Mouse (Mus musculus): Measurements from ENCODE around the gene Crip1.

The Crip1 gene

DNA sequence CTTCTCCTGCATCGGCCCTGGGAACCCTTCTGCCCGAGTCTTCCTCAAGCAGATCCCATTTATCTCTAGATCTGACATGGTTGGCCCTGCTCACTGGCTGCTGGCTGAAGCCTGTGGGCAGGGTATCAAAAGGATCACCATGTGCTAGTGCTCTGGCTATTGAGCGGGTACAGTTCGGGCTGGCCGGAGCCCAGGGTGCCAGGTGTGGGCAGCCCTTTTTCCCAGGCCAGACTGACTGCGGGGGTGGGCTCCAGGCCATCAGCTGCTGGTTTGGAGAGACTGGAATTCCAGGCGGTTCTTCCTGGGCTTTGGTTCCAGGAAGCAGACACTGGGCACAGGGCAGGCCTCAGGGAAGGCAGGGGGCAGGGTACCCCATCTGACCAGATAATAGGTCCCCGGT, 1.4 kb downstream of the Crip1 start:
- ATAC-seq (ENCODE audit: low TSS enrichment): no peak

DNA sequence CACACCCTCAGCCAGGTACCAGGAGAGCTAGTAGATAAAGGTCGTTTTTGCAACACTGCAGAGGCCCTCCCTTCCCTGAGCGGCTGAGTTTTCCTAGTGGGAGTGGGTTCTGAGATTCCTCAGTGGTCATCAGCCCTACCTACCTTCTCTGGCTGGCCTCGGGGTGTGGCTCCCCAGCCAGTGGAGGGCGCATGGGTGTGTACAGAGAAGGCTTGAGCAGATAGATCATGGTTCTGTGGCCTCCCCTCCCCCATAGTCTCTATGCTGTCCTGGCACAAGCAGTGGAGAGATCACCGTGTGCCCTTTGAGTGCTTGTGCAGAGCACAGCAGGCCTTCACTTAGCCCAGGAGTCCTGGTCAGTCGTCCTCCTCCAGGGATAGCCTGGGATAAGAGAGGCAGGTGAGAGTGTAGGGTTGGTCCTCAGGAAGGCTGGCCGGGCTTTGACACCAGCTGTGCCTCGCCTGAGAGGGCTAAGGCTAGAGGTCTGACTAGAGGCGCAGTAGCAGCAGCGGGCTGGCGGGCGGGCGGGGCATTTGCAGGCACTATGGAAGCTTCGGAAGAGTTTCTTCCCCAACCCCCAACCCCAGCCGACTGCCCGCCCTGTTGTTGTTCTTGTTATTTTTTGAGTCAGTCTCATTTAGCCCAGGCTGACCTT, 2.4 kb downstream of the Crip1 start:
- ATAC-seq (ENCODE audit: low TSS enrichment): no peak

DNA sequence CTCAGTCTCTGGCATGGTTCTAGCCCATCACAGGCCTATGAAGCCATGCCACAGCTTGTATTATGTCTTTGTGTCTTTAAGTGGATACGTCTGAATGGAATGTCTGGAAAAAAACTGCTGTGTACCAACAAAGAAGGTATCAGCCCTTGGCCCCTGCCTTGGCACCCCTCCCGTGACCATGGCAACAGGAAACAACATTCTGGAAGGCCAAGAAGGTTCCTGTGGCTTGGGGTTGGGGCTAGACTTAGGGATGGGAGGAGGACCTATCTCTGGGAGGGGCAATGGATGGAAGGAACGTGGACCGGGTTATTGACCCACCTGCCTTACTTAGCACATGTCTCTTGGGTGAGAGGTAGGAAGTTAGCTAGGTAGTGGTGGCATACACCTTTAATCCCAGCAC, 3.2 kb downstream of the Crip1 start:
- no peak for ATAC-seq (ENCODE audit: low TSS enrichment)

DNA sequence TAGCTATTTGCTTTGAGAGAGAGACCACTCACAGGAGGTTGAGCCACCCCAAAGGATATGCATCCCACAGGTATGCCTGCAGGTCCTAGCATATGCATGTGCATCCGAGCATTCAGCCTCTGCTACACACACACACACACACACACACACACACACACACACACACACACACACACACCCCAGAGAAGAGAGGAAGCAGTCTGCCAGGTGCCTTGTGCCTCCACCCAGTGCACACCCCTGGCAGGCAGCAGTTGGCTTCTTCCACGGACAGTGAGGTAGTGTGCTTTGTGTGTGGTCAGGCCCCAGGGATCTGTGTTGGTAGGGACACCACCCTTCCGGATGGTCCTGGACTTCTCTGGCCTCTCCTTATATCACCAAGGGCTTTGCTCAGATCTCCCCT, 3.8 kb downstream of the Crip1 start:
- no peak for ATAC-seq (ENCODE audit: low TSS enrichment)

DNA sequence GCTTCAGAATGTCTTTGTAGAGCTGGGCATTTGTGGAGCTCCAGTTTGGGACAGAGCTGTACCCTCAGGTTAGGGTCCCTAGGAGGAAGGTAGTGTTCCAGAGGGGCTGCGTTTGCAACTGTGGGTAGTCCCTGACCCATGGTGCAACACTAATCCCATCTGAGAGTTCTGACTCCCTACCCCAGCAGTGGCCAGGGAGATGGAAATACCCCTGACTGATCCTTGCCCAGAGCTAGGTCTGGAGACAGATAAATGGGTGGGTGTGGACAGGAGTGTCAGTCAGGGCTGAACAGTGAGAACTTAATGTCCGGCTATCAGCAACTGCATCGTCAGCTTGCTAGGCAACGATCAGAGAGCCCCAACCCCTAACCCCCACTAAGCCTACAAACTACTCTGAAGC, 4.5 kb downstream of the Crip1 start:
- ATAC-seq (ENCODE audit: low TSS enrichment): no peak

DNA sequence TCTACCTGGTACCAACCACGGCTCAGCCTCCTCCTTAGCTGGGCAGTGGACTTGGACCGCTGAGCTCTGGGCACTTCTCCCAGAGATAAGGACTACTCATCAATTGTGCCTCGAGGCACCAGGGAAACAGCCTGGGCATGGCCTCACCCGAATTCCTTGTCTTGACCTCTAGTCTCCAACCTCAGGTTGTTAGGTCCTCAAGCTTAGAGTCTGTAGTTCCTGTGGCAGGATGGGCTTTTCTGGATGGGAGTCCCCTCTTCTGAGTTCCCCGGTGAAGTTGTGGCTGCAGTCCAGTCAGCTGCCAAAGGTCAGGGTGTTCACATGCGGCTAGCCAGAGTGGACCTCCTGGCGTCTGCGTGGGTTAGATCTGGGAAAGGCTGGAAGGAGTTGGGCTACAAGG, 4.9 kb downstream of the Crip1 start:
- no peak for ATAC-seq (ENCODE audit: low TSS enrichment)

DNA sequence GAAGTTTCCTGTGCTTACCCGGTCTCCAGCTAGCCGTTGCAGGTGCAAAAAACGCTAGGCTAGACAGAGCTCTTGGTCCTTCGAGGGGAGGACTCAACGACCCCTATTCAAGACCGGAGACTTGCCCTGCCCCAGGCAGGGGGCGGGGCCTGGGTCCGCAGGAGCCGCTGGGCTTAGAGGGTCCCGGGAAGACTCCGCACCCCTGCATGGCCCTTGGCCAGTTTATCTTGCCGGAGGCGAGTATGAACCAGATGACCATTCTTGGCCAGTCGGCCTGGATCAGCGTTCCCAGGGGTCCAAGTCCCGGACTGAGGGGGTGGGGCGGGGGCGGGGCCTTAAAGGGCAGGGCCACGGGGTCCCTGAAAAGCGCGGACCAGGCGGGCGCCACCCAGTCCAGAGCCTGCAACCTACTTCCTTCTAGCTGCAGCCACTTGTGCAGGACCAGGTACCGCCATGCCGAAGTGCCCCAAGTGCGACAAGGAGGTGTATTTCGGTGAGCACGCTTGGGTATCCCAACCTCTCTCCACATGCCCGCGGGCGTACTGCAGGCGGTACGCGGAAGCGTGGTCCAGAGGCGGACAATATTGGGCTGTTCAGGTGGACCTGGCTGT, 5.7 kb downstream of the Crip1 start:
- ATAC-seq (ENCODE audit: low TSS enrichment): no peak

DNA sequence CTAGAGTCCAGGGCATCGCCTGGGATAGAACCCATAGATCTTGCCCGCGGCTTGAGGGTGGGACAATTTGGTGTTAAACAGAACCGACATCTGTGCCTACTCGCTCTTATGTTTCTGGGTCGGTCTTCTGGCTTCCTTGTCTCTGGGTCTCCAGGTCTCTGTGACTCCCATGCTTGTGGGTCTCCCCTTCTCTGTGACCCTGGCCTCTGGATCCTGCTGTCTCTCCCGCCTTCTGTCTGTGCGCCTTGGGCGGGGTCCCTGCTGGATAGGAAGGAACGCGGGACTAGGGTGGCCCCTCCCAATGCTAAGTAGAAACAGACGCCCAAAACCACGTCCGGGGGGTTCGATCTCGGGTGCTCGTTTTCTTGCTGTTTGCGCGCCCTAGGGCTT, 6.2 kb downstream of the Crip1 start:
- no peak for ATAC-seq (ENCODE audit: low TSS enrichment)

DNA sequence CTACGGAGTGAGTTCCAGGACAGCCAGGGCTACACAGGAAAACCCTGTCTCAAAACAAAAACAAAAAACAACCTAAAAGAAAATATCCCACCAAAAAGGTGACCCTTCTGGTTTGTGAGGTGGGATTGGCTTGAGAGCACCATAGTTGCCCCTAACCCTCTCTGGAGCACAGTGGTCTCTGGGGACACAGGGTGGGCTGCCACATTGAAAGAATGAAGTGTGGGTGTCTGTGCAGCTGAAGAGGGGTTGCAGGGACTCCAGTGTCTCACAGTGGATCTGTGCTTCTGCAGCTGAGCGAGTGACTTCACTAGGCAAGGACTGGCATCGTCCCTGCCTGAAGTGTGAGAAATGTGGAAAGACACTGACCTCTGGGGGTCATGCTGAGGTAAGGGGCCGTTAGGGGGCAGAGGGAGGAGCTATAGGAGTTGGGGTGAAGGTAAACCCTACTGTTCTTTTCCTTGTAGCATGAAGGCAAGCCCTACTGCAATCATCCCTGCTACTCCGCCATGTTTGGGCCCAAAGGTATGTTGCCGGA, 6.9 kb downstream of the Crip1 start:
- no peak for ATAC-seq (ENCODE audit: low TSS enrichment)

DNA sequence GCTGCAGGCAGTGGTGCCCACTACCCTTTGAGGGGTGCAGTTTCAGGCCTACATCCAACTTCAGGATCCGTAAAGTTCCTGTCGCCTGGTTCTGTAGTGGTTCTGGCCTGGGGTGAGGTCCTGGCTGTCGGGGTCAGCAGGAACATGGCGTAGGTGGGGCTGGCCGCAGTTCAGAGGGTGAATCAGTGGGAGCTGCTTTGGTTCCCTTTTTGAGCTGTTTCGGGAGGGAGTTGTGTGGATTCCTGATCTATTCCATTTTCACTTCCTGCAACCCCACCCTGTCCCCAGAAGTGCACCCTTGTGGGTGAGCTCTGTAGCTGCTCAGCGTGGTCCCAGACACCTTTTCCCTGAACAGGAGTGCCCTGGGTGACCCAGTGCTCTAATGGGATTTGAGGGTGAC, 7.9 kb downstream of the Crip1 start:
- no peak for ATAC-seq (ENCODE audit: low TSS enrichment)

DNA sequence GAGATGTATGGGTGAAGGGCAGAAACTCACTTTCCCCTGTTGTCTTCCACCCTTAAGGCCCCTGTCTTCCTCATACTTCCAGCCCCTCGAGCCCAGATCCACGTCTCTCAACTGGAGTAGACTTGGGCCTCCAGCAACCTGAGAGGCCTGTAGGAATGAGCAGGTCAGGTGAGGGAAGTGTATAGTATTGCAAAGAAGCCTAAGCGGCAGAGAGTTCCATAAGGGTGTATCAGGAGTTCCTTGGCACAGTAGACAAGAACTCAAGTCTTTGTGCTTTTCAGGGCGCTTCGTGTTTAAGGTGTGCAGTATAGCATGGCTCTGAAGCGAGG, 8.6 kb downstream of the Crip1 start:
- no peak for ATAC-seq (ENCODE audit: low TSS enrichment)

DNA sequence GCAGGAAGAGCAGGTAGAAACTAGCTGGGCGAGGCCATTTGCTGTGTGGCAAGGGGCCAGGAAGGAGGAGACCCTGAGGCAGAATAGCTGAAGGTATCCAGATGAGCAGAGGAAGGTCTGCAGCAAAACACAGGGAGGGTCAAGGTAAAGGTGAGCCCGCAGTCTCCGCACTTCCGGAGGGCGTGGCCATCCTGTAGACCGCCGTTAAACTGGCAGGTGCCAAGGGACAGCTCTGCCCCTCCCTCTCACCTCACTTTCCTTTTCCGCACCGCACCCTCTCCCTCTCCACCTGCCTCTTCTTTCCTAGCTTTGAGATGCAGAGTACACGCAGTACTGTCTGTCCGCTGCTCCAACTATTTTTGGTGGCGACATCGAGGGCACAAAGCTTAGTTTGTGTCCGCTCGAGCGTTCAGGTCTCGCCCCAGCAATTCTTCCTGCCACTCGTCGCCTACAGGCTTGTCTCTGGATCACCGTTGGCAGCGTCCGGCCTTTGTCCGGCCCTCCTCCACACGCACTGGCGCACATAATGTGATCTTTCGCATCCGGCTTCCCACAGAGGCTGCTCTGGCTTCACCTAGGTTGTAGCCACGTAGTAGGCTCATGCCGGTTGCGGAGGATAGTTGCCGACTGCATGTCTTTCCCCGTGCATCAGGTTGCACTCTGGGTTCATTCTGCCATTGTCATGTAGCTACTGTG, 9.1 kb downstream of the Crip1 start:
- ATAC-seq (ENCODE audit: low TSS enrichment): peak; percentile 7; the same call in 1 of the 2 replicates

DNA sequence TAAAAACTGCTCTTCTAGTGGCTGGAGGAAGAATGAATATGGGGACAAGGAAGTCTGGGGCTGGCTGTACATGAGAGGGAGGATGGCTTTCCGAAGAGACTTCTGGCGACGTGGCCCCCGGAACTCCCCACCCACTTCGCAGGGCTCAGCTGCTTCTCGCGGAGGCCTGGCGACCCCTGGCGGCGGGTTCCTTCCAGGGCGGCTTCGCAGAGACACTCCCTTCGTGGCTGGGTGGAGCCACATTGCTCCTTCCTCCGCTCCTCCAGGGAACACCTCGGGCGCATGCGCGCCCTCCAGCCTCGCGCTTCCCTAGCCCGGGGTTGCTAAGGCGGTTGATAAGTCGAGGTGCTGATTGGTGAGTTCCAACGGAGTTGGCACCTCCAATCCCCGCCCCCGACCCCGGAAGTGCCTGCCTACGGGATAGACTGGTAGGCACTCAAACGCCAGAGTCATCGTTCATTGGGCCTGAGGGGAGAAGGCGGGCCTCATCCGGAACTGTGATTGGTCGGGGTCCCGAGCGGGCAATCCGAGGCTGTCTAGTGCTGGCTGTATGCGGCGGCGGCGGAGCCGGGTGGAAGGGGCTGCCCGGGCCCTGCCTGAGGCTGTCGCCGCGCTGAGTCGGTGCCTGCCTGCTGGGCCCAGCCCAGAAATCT, 9.9 kb downstream of the Crip1 start, which contains the start of gene Tedc1:
Gene Tedc1 (plus strand): TSS at position 535 of the 653 bp plus-strand sequence.
- peak; percentile 96 for ATAC-seq (ENCODE audit: low TSS enrichment)

DNA sequence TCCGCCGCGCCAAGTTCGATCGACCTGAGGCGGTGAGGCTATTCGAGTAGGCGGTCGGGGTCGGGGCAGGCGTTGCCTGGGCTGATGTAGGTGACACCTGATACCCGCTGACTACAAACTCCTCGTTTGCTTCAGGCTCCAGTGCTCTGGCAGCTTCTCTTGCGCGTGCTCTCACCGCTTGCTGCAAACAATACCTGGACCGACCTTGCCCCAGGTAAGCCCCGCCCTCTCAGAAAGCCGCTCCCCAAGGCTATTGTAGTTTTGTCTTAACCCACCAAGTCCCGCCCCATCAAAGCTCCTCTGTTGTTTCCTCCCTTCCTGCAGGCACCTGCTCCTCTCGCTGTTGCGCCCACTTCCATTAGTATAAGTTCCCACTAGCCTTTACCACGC, 10.4 kb downstream of the Crip1 start:
- ATAC-seq (ENCODE audit: low TSS enrichment): no peak

DNA sequence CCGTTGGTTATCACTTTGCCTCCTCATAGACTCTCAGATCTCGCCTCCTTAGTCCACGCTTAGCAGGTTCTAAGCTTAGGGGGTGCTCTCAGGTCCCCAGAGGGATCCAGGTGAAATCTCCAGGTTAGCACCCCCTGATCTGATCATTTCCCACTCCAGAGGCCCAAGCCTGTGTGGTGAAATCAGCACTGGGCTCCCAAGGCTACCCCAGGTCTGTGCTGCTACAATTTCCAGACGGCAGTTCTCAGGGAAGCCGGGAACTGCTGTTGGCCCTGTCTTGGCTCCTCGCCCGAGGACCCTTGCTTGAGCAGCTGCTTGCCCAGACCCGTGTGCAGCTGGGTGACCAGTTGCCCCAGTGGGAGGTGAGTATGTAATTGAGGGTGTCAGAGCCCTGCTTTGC, 10.9 kb downstream of the Crip1 start:
- no peak for ATAC-seq (ENCODE audit: low TSS enrichment)

DNA sequence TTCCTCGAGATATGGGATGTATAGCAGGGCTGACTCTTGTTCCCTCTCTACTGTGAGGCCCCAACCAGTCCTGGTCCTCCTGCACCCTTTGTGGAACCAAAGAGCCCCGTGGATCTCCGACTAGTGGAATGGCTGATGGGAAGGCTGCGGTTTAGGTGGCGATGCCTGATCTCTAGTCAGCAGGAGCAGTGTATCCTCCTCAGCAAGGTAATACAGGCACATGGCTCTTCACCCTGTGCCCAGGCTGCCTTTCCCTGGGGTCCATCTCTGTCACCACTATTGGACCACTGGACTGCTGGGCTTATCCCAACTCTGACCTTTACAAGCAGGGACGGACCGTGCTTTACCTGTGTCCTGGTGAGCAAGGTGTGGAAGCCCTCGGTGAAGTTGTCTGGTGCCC, 11.4 kb downstream of the Crip1 start:
- no peak for ATAC-seq (ENCODE audit: low TSS enrichment)

DNA sequence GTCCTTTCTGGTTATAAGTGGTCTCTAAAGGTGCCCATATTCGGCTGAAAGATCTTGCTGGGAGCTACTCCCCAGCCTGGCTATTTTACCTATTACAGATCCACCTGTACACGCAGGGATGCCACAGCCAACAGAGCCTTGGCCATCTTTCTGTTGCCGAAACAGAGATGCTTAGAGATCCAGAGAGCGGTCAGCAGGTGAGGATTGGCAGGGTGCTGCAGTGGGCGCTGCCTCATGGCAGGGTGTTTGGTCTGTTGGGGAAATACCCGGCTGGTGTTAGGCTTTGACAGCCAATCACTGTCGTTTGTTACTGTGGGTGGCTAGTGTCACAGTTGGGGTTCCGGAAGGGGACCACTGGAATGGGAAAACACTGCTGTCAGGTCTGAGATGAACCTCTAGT, 11.9 kb downstream of the Crip1 start:
- no peak for ATAC-seq (ENCODE audit: low TSS enrichment)

DNA sequence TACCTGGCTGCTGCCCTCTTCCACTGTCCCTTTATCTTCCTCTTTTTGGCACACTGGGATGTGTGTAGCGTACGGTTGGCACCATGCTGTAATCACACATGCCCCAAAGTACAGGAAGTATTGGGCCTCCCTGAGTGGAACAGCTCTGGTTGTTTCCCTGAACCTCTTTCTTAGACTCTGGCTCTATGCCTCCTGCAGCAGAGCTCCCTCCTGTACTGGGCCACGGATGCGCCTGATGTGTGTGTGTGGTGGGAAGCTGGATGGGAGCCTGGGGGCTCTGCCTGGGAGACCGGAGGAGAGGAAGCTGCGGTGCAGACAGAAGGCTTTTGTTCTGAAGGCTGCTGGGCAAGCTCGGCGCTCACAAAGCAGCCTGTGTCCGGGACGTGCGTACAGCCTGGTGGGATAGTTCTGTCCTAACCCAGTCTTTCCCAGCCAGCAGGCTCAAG, 17.5 kb downstream of the Crip1 start:
- peak; percentile 81 for ATAC-seq (ENCODE audit: low TSS enrichment)

DNA sequence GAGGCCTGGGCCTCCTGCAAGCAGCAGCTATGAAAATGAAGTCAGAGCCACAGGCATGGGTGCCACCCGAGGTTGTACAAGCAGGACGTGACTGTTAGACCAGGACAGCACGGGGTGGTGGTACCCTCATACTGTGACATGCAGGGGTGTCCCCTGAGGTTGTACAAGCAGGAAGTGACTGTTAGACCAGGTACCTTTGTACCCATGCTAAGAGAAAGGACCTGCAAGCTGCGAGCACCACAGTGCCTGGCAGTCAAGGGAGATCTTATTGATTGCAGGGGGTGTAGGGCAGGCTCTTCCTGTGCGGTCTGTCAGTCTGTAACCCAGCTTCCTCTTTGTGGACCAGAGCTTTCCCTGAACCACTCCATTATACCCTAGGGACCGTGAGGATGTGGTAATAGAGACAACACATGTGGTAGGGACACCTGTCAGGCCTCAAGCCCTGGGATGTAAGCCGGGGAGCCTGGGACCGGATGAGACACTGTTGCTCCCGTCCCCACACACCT, 22.0 kb downstream of the Crip1 start:
- no peak for ATAC-seq (ENCODE audit: low TSS enrichment)

DNA sequence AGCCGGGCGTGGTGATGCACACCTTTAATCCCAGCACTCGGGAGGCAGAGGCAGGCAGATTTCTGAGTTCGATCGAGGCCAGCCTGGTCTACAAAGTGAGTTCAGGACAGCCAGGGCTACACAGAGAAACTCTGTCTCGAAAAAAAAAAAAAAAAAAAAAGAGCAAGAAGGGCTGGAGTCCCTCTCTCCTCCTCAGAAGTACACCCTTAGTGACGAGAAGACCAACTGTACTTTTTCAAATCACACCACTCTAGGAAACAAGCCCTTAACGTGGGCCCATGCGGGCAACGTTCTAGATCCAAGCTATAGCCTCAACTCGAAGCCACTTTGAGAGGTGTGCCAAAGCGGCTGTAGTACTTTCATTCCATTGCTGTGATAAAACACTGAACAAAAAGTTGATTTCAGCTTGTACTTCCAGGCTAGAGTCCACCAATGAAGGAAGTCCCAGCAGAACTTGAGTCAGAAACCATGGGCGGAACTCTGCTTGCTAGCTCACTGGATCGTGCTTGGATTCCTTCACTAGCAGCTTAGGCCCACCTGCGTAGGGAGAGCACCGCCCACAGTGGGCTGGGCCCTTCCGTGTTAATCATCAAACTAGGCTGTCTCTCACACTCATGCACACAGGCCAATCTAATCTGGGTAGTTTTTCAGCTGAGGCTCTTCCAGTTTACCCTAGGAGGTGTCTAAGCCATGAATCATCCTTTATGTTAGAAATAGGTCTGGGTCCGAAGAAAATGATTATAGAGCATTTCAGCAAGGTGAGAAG, 31.0 kb downstream of the Crip1 start:
- no peak for ATAC-seq (ENCODE audit: low TSS enrichment)

DNA sequence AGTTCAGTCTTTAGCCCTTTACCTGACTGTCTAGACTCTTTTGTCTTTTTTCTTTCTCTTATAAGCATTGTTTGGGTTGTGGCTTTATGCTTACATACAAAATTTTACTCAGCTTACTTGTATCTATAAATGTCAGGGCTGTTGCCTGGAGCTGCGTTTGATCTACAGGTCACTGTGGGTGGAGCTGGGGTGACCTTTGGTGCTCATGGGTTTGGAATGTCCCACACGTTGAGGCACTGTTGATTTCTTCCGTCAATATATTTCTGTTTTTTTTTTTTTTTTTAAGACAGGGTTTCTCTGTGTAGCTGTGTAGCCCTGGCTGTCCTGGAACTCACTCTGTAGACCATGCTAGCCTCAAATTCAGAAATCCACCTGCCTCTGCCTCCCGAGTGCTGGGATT, 34.9 kb downstream of the Crip1 start:
- no peak for ATAC-seq (ENCODE audit: low TSS enrichment)

DNA sequence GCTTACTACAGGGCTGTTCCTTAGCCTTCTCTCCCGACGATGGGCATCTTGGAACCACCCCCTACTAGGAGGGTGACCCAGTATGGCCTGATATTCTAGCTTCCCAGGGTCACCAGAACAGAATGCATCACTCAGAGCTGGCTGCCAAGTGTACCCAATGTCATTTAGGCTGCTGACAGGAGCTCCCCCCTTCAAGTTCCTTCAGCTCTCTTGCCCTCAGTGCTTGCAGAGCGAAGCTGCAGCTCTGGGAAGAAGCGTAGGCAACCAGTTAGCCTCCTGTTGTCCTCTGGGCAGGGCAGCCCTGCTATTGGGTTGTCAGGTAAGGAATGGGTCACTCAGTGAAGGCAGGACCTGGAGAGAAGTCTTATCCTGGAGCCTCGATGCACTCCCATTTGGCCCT, 38.8 kb downstream of the Crip1 start:
- ATAC-seq (ENCODE audit: low TSS enrichment): no peak
